Mouse (Mus musculus): Measurements from ENCODE around the gene Btbd16. TPM values are rescaled to one million over a fixed set of nuclear protein-coding genes. Genes with fewer than 3 reads are reported as not detected.

Btbd16 gene
- total RNA-seq, 2 experiments from 2014 or later, result 0.37 to 0.60 TPM

- no peak for DNase-seq (ENCODE audit: low spot score in 2 of 2)
Measured at GRCm38 (mm10) chr7:130766411-130767170, 7.3 kb upstream of the Btbd16 start.

DNA sequence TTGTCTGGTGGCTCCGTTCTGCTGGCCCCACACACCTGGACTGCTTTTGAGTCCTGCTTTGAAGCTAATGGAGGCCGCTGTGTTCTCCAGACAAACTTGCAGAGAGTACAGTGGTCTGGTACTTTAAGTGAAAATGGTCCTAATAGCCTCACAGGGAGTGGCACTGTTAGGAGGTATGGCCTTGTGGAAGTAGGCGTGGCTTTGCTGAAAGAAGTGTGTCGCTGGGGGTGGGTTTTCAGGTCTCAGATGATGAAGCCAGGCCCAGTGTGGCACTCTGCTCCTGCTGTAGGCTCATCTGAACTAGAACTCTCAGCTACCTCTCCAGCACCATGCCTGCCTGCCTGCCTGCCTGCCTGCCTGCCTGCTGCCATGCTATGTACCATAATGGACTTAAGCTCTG lies 5.7 kb upstream of the Btbd16 start:
- DNase-seq (ENCODE audit: low spot score in 2 of 2), result no peak

GRCm38 (mm10) chr7:130770707-130771106 lies 3.2 kb upstream of the Btbd16 start:
- DNase-seq (ENCODE audit: low spot score in 2 of 2), result peak; percentile 64 to 80

GRCm38 (mm10) chr7:130773171-130773830 lies 568 bp upstream of the Btbd16 start:
- no peak for DNase-seq (ENCODE audit: low spot score in 2 of 2)

DNA sequence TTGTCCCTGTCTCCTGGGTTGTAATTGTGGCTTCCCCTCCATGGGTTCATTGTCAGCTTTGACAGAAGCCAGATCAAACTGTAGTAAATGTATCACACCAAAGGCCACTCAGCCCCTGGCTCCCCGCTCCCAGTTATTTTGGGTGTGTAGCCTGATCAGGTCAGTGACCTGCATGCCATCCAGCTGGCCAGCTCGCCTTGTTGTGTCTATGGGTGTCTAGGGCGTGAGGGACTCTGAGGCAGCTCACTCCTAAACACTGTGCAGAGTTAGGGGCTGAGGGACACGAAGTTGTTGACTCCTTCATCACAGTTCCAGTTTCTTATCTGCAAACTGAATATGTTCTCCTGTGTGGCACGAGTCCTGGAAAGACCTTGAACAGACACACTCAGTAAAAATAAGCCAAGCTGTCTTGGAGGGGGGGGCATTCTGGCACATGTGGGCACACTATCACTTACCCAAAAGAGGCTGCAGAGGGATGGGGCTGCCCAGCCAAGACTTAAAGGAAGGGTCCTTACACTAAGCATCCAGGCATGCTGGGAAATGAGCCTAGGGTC lies 7.1 kb downstream of the Btbd16 start:
- no peak for DNase-seq (ENCODE audit: low spot score in 2 of 2)

DNA sequence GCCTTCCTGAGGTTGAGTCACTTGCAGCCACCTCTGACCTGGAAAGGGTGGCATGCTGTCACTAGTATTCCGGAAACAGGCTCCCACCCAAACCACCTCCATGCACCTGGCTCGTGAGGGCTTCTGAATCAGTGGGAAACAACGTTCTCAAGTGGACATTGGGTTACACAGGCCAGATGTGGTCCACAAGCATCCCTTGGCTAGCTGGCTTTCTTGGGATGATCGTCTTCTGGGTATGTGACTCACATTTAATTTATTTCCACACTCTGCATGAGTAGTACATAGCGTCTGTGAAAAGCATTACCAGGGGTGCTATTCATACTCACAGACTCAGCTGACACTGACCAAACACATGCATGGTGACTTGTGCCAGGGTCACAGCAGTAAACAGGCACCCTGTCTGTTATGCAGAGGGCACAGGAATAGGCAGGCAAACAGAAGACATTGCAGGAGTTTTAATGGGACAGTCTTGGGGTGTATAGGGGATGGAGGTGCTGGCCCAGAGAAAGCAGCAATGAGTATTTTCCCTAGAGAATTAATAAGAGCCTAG lies 8.7 kb downstream of the Btbd16 start:
- DNase-seq (ENCODE audit: low spot score in 2 of 2), result no peak

GRCm38 (mm10) chr7:130785923-130786575 lies 12.2 kb downstream of the Btbd16 start:
- no peak for DNase-seq (ENCODE audit: low spot score in 2 of 2)

DNA sequence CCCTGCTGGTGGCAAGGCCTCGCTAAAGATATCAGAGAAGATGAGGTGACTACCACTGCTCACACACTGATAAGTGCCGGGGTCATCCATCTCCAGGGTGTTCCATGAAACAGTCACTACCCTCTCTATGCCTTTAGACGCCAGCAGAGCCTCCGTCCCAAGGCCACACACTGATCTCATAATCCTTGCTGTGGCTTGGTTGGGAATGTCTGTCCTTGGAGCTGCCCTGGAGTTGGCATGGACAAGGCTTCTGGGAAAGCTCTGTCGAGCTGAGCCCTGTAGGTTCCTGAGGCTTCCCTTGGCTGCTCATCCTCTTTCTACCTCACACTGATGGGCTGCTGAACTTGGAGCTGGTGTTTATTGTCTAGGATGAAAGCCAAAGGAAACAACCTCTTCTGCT lies 12.8 kb downstream of the Btbd16 start:
- no peak for DNase-seq (ENCODE audit: low spot score in 2 of 2)

- DNase-seq (ENCODE audit: low spot score in 2 of 2), result no peak
Measured at GRCm38 (mm10) chr7:130787537-130787936, 13.7 kb downstream of the Btbd16 start.

- DNase-seq (ENCODE audit: low spot score in 2 of 2), result no peak
Measured at GRCm38 (mm10) chr7:130788950-130789349, 15.1 kb downstream of the Btbd16 start.

DNA sequence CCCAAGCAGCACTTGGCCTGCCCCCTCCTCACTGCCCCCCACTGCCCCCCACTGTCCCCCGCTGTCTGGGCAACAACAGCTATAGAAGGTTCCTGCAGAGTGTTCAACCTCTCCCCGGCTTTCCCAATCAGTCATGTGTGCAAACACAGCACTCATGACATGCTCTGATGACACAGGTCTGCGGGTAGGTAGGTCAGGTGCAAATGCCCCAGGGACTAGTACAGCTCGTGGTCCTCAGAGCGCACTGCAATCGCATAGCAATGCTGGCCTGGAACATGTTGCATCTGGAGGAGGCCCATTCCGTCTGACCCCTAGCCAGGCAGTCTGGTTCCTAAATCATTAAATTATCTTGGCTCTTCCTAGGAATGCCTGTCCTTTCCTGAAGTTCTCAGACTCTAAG lies 15.6 kb downstream of the Btbd16 start:
- no peak for DNase-seq (ENCODE audit: low spot score in 2 of 2)

DNA sequence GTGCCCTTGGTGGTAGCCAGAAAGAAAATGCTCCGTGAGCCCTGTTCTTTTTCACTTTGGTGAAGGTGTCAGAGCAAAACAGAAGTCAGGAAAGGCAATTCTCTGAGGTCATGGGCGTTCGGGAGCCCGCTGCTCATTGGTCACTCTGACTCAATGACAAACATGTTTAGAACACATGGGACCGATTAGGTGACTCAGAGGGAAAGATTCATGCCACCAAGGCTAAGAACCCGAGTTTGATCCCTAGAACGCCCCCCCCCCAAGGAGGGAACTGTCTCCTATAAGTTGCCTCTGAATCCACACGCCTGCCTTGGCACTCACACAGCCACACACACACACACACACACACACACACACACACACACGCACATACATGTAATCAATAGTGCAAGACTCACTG lies 19.8 kb downstream of the Btbd16 start:
- no peak for DNase-seq (ENCODE audit: low spot score in 2 of 2)

GRCm38 (mm10) chr7:130796786-130797185 lies 22.9 kb downstream of the Btbd16 start:
- DNase-seq (ENCODE audit: low spot score in 2 of 2), result no peak

DNA sequence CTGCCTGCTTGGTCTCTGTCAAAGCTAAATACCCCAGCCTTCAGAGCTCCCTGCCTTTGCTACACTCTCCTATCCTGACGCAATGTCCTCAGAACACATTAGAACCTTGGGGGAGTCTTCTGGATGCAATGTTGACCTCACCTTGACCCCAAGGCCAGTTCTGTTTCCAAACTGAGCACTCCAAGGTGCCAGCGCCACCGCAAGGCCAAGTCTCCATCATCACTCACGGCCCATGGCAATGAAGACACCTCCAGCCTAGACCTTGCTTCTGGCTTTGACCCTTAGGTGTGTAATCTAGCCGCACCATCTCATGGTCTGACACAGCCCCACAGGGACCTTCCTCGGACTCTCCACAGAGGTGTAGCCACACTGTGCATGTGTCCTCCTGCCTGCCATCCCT lies 23.7 kb downstream of the Btbd16 start:
- no peak for DNase-seq (ENCODE audit: low spot score in 2 of 2)

GRCm38 (mm10) chr7:130799418-130799817 lies 25.5 kb downstream of the Btbd16 start:
- DNase-seq (ENCODE audit: low spot score in 2 of 2), result no peak

DNA sequence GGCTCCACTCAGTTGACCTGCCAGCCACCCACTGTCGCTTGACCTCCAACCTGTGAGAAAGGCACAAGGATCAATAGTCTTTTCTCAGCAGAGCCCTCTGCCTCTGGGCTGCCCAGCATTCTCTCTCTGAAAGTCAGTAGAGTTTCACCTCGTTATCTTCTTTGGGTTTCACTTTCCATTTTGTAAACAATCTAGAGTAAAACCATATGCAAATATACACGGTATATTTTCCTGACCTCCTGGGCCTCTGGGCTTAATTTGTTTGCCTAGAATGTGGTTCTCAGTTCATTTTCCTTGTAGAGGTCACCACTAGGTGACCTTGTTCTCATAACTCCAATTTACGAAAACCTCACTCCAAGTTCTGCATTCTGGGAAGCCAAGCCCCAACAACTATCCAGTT lies 26.8 kb downstream of the Btbd16 start:
- DNase-seq (ENCODE audit: low spot score in 2 of 2), result no peak

- DNase-seq (ENCODE audit: low spot score in 2 of 2), result no peak
Measured at GRCm38 (mm10) chr7:130801811-130802210, 27.9 kb downstream of the Btbd16 start.

DNA sequence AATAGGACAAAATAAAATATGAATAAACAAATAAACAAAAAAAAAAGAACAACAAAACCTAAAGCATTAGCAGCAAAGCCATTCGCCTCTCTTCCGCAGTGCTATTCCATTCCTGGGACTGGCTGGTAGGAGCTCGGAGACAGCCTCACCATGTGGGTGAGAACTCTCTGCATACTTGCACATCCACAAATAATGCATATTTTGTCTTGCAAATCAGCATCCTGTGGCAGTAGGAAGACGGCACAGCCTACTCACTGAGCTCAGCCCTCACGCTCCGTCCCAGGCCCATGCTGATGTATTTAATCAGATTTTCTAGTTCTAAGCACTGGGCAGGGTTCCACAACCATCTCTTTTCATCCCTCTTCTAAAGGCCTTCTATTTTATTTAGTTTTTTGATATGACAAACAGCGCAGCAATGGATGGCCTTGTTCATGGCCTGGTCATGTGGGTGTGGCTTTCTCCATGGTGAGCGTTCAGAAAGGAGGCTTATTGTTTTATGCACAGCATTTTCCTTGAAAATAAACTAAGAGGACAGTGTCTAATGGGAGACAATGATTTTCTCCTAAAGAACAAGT lies 29.5 kb downstream of the Btbd16 start:
- DNase-seq (ENCODE audit: low spot score in 2 of 2), result no peak

DNA sequence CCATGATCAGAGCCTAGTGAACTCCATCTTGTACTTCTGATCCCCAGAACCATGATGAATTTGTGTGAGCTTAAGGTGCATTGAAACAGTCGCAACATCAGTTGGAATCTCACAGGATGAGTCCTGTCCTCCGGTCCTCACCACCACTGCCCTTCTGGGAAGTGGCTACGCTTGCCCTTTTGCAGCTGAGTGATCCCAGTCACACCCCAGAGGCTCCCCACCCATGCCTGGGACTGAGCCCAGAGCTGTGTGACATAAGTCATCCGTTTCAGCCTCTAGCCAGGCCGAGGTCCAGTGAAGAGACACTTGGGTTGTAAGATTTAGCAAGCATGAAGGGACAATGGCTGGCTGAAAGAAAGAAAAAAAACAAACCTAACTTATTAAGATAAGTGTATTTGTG lies 31.1 kb downstream of the Btbd16 start:
- no peak for DNase-seq (ENCODE audit: low spot score in 2 of 2)

GRCm38 (mm10) chr7:130807749-130808148 lies 33.9 kb downstream of the Btbd16 start:
- DNase-seq (ENCODE audit: low spot score in 2 of 2), result peak; percentile 19 to 42

- DNase-seq (ENCODE audit: low spot score in 2 of 2), result no peak
Measured at GRCm38 (mm10) chr7:130808694-130809093, 34.8 kb downstream of the Btbd16 start.
